Mouse (Mus musculus): ENCODE measurements around the gene Mthfd2l. TPM values are rescaled to one million over a fixed set of nuclear protein-coding genes. Genes with fewer than 3 reads are reported as not detected.

Gene Mthfd2l
- polyA plus RNA-seq, 2 experiments: 4.4 to 9.2 TPM

- Histone ChIP-seq H3K27ac (no peak overlapping the region), H3K36me3 (replicated peaks; ENCODE audit: control insufficient read depth, insufficient read depth, low read depth) (no peaks in the 10 kb centered on the region), H3K4me3 (ENCODE audit: insufficient read depth in 1 of 2, low read depth in 2 of 2, low read length in 2 of 2) (no peak overlapping the region), H3K4me1 (replicated peaks; ENCODE audit: control insufficient read depth in 2 of 2, insufficient read depth in 2 of 2, low read length in 1 of 2) (0 out of 4 replicates have a peak, but pooled peaks cover 0 to 4% of the 10 kb centered on the region in 2 experiments), H3K9ac (replicated peaks) (no peak overlapping the region), H3K4me2 (ENCODE audit: low read depth) (no peak overlapping the region), H3K27me3 (ENCODE audit: control insufficient read depth, insufficient read depth, low read length) (no peaks in the 10 kb centered on the region; the same call in 1 of the 2 replicates), H3K9me3 (ENCODE audit: control insufficient read depth, low read length) (no peaks in the 10 kb centered on the region)
- no peak for ATAC-seq (ENCODE audit: insufficient read depth)
- WGBS (ENCODE audit: insufficient replicate concordance): 54% methylated on average over 7 of the region's 7 CpGs
- no peak for DNase-seq (ENCODE audit: low read depth in 3 of 3, low spot score in 3 of 3)
- no peak for TF ChIP-seq CTCF (IDR thresholded peaks at IDR 0.05; ENCODE audit: low read depth)
- TF ChIP-seq EP300 (IDR thresholded peaks at IDR 0.05; ENCODE audit: low read depth): no peak
These were observed 30.8 kb upstream of the Mthfd2l start for GRCm38 (mm10) chr5:90900147-90900546.

- H3K27me3 ChIP-seq (ENCODE audit: control insufficient read depth, insufficient read depth, low read length): no peaks in the 10 kb centered on the region; the same call in 1 of the 2 replicates
- H3K36me3 ChIP-seq (replicated peaks; ENCODE audit: control insufficient read depth, insufficient read depth, low read depth): no peaks in the 10 kb centered on the region
- ATAC-seq (ENCODE audit: insufficient read depth) (no peak), DNase-seq (ENCODE audit: low read depth in 3 of 3, low spot score in 3 of 3) (no peak)
- H3K9ac ChIP-seq (replicated peaks): no peak overlapping the region
- H3K27ac ChIP-seq: no peak overlapping the region
- no peaks in the 10 kb centered on the region for H3K9me3 ChIP-seq (ENCODE audit: control insufficient read depth, low read length)
- TF ChIP-seq CTCF (IDR thresholded peaks at IDR 0.05; ENCODE audit: low read depth) (no peak), EP300 (IDR thresholded peaks at IDR 0.05; ENCODE audit: low read depth) (no peak)
- WGBS (ENCODE audit: insufficient replicate concordance): 51% methylated on average over 7 of the region's 7 CpGs
- H3K4me2 ChIP-seq (ENCODE audit: low read depth): no peak overlapping the region
- no peak overlapping the region for H3K4me3 ChIP-seq (ENCODE audit: insufficient read depth in 1 of 2, low read depth in 2 of 2, low read length in 2 of 2)
- H3K4me1 ChIP-seq (replicated peaks; ENCODE audit: control insufficient read depth in 2 of 2, insufficient read depth in 2 of 2, low read length in 1 of 2): 0 out of 4 replicates have a peak, but pooled peaks cover 0 to 4% of the 10 kb centered on the region in 2 experiments
These were observed 30.2 kb upstream of the Mthfd2l start for GRCm38 (mm10) chr5:90900688-90901087.

GRCm38 (mm10) chr5:90902380-90903260 is 28.3 kb upstream of the Mthfd2l start:
- DNase-seq (ENCODE audit: low read depth in 3 of 3, low spot score in 3 of 3) (no peak), ATAC-seq (ENCODE audit: insufficient read depth) (no peak)
- Histone ChIP-seq H3K36me3 (replicated peaks; ENCODE audit: control insufficient read depth, insufficient read depth, low read depth) (no peaks in the 10 kb centered on the region), H3K27me3 (ENCODE audit: control insufficient read depth, insufficient read depth, low read length) (no peaks in the 10 kb centered on the region; the same call in 1 of the 2 replicates), H3K4me3 (ENCODE audit: insufficient read depth in 1 of 2, low read depth in 2 of 2, low read length in 2 of 2) (no peak overlapping the region), H3K27ac (no peak overlapping the region), H3K9ac (replicated peaks) (no peak overlapping the region), H3K4me1 (replicated peaks; ENCODE audit: control insufficient read depth in 2 of 2, insufficient read depth in 2 of 2, low read length in 1 of 2) (0 out of 4 replicates have a peak, but pooled peaks cover 0 to 4% of the 10 kb centered on the region in 2 experiments), H3K9me3 (ENCODE audit: control insufficient read depth, low read length) (no peaks in the 10 kb centered on the region), H3K4me2 (ENCODE audit: low read depth) (peak overlapping the region; percentile 42)
- 5% methylated on average over 10 of the region's 10 CpGs for WGBS (ENCODE audit: insufficient replicate concordance)
- TF ChIP-seq CTCF (IDR thresholded peaks at IDR 0.05; ENCODE audit: low read depth): peak; percentile 42
- TF ChIP-seq EP300 (IDR thresholded peaks at IDR 0.05; ENCODE audit: low read depth): no peak

GRCm38 (mm10) chr5:90903339-90904020 is 27.4 kb upstream of the Mthfd2l start, which contains the start of gene Cxcl2:
Cxcl2 (plus strand) TSS chr5:90903871.
- no peaks in the 10 kb centered on the region for H3K36me3 ChIP-seq (replicated peaks; ENCODE audit: control insufficient read depth, insufficient read depth, low read depth)
- H3K4me3 ChIP-seq (ENCODE audit: insufficient read depth in 1 of 2, low read depth in 2 of 2, low read length in 2 of 2): no peak within 1 kb of the TSS; a peak in 1 of 4 replicates
- H3K9me3 ChIP-seq (ENCODE audit: control insufficient read depth, low read length): no peaks in the 10 kb centered on the region
- no peak within 1 kb of the TSS for H3K9ac ChIP-seq (replicated peaks)
- no peak for DNase-seq (ENCODE audit: low read depth in 3 of 3, low spot score in 3 of 3)
- 12% methylated on average over 22 of the region's 22 CpGs for WGBS (ENCODE audit: insufficient replicate concordance)
- TF ChIP-seq CTCF (IDR thresholded peaks at IDR 0.05; ENCODE audit: low read depth): no peak
- TF ChIP-seq EP300 (IDR thresholded peaks at IDR 0.05; ENCODE audit: low read depth): no peak
- H3K4me1 ChIP-seq (replicated peaks; ENCODE audit: control insufficient read depth in 2 of 2, insufficient read depth in 2 of 2, low read length in 1 of 2): 0 out of 4 replicates have a peak, but pooled peaks cover 0 to 4% of the 10 kb centered on the region in 2 experiments
- no peaks in the 10 kb centered on the region; the same call in 1 of the 2 replicates for H3K27me3 ChIP-seq (ENCODE audit: control insufficient read depth, insufficient read depth, low read length)
- H3K4me2 ChIP-seq (ENCODE audit: low read depth): peak within 1 kb of the TSS; percentile 42
- no peak for ATAC-seq (ENCODE audit: insufficient read depth)
- no peak within 1 kb of the TSS for H3K27ac ChIP-seq

GRCm38 (mm10) chr5:90908983-90909382 is 21.9 kb upstream of the Mthfd2l start:
- DNase-seq (ENCODE audit: low read depth in 3 of 3, low spot score in 3 of 3): no peak
- H3K9me3 ChIP-seq (ENCODE audit: control insufficient read depth, low read length): no peaks in the 10 kb centered on the region
- H3K9ac ChIP-seq (replicated peaks): no peak overlapping the region
- no peaks in the 10 kb centered on the region for H3K4me1 ChIP-seq (replicated peaks; ENCODE audit: control insufficient read depth in 2 of 2, insufficient read depth in 2 of 2, low read length in 1 of 2)
- H3K36me3 ChIP-seq (replicated peaks; ENCODE audit: control insufficient read depth, insufficient read depth, low read depth): no peaks in the 10 kb centered on the region
- no peaks in the 10 kb centered on the region; the same call in 1 of the 2 replicates for H3K27me3 ChIP-seq (ENCODE audit: control insufficient read depth, insufficient read depth, low read length)
- H3K4me2 ChIP-seq (ENCODE audit: low read depth): no peak overlapping the region
- WGBS (ENCODE audit: insufficient replicate concordance): 1% methylated on average over 2 of the region's 2 CpGs
- H3K4me3 ChIP-seq (ENCODE audit: insufficient read depth in 1 of 2, low read depth in 2 of 2, low read length in 2 of 2): no peak overlapping the region
- TF ChIP-seq EP300 (IDR thresholded peaks at IDR 0.05; ENCODE audit: low read depth) (no peak), CTCF (IDR thresholded peaks at IDR 0.05; ENCODE audit: low read depth) (peak; percentile 74)
- ATAC-seq (ENCODE audit: insufficient read depth): no peak
- no peak overlapping the region for H3K27ac ChIP-seq
